Mouse (Mus musculus): ENCODE results near the gene Gm9903. TPM values are rescaled to one million over a fixed set of nuclear protein-coding genes. Genes with fewer than 3 reads are reported as not detected.

The Gm9903 gene
- polyA plus RNA-seq (2012; ENCODE audit: insufficient read depth, insufficient read length, missing spikeins) = 0.61 TPM in 1 of 2 replicates, not detected in the other

GRCm38 (mm10) chr5:33629301-33629987, at the start of gene Gm9903, which contains the start of gene Fam53a:
Gene Gm9903, plus strand, starts transcription at chr5:33629925.
Gene Fam53a, minus strand, starts transcription at chr5:33629635.
- no peak for TF ChIP-seq POLR2A (IDR thresholded peaks at IDR 0.05; ENCODE audit: borderline replicate concordance, low read depth, low read length)
- no peak for TF ChIP-seq CTCF (IDR thresholded peaks at IDR 0.05; ENCODE audit: low read depth, low read length)
- peak within 1 kb of the TSS; percentile 75 for H3K27ac ChIP-seq (ENCODE audit: insufficient read depth, low read depth, low read length)
- peak within 1 kb of the TSS; percentile 82 for H3K4me3 ChIP-seq (ENCODE audit: insufficient read depth, low read length)
- peaks cover 15% of the 10 kb centered on the region for H3K4me1 ChIP-seq (ENCODE audit: control insufficient read depth, insufficient read depth, low read length)

GRCm38 (mm10) chr5:33580336-33580735, 49.4 kb upstream of the Gm9903 start:
- Histone ChIP-seq H3K4me3 (ENCODE audit: insufficient read depth, low read length) (no peak overlapping the region), H3K27ac (ENCODE audit: insufficient read depth, low read depth, low read length) (no peak overlapping the region), H3K4me1 (ENCODE audit: control insufficient read depth, insufficient read depth, low read length) (no peaks in the 10 kb centered on the region)
- TF ChIP-seq POLR2A (IDR thresholded peaks at IDR 0.05; ENCODE audit: borderline replicate concordance, low read depth, low read length) (no peak), CTCF (IDR thresholded peaks at IDR 0.05; ENCODE audit: low read depth, low read length) (no peak)

GRCm38 (mm10) chr5:33587498-33588058, 42.1 kb upstream of the Gm9903 start:
- H3K4me1 ChIP-seq (ENCODE audit: control insufficient read depth, insufficient read depth, low read length) = no peaks in the 10 kb centered on the region
- no peak overlapping the region for H3K27ac ChIP-seq (ENCODE audit: insufficient read depth, low read depth, low read length)
- TF ChIP-seq CTCF (IDR thresholded peaks at IDR 0.05; ENCODE audit: low read depth, low read length) = no peak
- TF ChIP-seq POLR2A (IDR thresholded peaks at IDR 0.05; ENCODE audit: borderline replicate concordance, low read depth, low read length) = no peak

GRCm38 (mm10) chr5:33588066-33588465, 41.7 kb upstream of the Gm9903 start:
- no peak for TF ChIP-seq POLR2A (IDR thresholded peaks at IDR 0.05; ENCODE audit: borderline replicate concordance, low read depth, low read length)
- TF ChIP-seq CTCF (IDR thresholded peaks at IDR 0.05; ENCODE audit: low read depth, low read length) = no peak
- Histone ChIP-seq H3K4me1 (ENCODE audit: control insufficient read depth, insufficient read depth, low read length) (no peaks in the 10 kb centered on the region), H3K27ac (ENCODE audit: insufficient read depth, low read depth, low read length) (no peak overlapping the region), H3K4me3 (ENCODE audit: insufficient read depth, low read length) (no peak overlapping the region)

More at GRCm38 (mm10) chr5:33587498-33588058, 42.1 kb upstream of the Gm9903 start:
- no peak overlapping the region for H3K4me3 ChIP-seq (ENCODE audit: insufficient read depth, low read length)

DNA sequence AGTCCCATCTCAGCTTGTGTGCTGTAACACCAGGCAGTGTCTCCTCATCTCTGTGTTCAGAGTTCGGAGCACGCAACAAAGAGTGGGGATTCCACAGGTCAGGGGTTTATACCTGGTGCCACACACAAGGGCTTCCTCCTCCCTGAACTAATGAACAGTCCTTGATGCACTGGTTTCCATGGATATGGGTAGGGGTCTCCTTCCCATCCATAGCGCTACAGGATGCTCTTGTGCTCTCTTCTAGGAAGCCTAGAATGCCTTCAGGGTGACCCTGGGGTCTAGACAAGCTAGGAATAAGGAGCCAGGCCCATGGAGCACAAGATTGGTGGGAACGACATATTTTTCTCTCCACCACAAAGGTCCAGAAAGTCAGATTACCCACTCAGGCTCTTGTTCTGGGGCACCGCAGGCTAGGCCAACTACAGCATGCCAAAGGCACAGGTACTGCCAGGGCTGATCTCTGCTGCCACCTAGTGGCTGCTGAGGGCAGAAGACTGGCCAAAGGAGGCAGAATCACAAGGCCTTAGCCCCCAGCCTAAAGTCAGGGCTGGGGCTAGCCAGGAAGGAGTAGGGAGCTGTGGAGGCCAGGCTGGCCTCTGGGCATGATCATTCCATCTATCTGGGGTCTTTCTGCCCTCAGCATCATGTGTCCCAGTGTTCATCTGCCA, 40.4 kb upstream of the Gm9903 start:
- TF ChIP-seq POLR2A (IDR thresholded peaks at IDR 0.05; ENCODE audit: borderline replicate concordance, low read depth, low read length) = no peak
- peak; percentile 64 for TF ChIP-seq CTCF (IDR thresholded peaks at IDR 0.05; ENCODE audit: low read depth, low read length)
- H3K4me1 ChIP-seq (ENCODE audit: control insufficient read depth, insufficient read depth, low read length) = no peaks in the 10 kb centered on the region
- no peak overlapping the region for H3K27ac ChIP-seq (ENCODE audit: insufficient read depth, low read depth, low read length)
- no peak overlapping the region for H3K4me3 ChIP-seq (ENCODE audit: insufficient read depth, low read length)

GRCm38 (mm10) chr5:33593620-33594019, 36.1 kb upstream of the Gm9903 start:
- no peak overlapping the region for H3K4me3 ChIP-seq (ENCODE audit: insufficient read depth, low read length)
- no peak for TF ChIP-seq CTCF (IDR thresholded peaks at IDR 0.05; ENCODE audit: low read depth, low read length)
- H3K4me1 ChIP-seq (ENCODE audit: control insufficient read depth, insufficient read depth, low read length) = no peaks in the 10 kb centered on the region
- H3K27ac ChIP-seq (ENCODE audit: insufficient read depth, low read depth, low read length) = no peak overlapping the region

DNA sequence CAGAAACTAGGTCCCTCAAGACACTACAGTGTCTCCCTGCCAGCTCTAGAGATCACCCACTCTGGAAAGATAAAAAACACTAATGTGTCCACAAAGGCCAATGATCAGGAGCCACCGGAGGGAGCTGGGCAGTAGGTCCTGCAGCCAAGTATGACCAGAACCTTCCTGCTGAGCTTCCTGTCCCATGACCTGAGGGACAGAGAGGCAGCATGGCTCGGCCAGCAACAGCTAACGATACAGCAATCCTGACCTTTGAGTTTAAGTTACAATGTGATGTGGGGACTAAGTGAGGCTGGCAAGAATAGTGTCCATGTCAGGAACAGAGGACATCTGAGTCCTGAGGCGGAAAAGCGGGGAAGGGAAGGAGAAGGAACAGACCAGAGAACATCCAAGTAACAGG, 24.4 kb upstream of the Gm9903 start:
- Histone ChIP-seq H3K27ac (ENCODE audit: insufficient read depth, low read depth, low read length) (no peak overlapping the region), H3K4me3 (ENCODE audit: insufficient read depth, low read length) (no peak overlapping the region), H3K4me1 (ENCODE audit: control insufficient read depth, insufficient read depth, low read length) (peaks cover 11% of the 10 kb centered on the region)
- TF ChIP-seq CTCF (IDR thresholded peaks at IDR 0.05; ENCODE audit: low read depth, low read length) = no peak
- no peak for TF ChIP-seq POLR2A (IDR thresholded peaks at IDR 0.05; ENCODE audit: borderline replicate concordance, low read depth, low read length)

DNA sequence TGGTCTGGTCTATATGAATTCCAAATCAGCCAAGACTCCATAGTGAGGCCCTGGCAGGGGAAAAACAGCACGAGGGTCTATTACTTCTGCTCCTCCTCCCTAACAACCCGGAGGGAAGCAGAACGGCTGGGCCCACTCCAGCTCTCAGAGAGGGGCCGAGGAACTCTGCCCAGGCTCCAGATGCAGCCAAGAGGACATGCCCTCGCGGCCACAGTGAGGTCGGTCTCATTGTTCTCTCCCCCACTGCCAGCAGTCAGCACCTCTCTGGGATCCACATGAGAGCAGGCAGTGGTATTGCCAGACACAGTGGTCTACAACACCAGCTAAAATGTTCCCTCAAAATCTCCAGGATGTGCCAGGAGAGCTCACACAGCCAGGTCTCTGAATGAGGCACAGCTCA, 23.1 kb upstream of the Gm9903 start:
- TF ChIP-seq CTCF (IDR thresholded peaks at IDR 0.05; ENCODE audit: low read depth, low read length) (no peak), POLR2A (IDR thresholded peaks at IDR 0.05; ENCODE audit: borderline replicate concordance, low read depth, low read length) (no peak)
- H3K4me3 ChIP-seq (ENCODE audit: insufficient read depth, low read length) = no peak overlapping the region
- H3K27ac ChIP-seq (ENCODE audit: insufficient read depth, low read depth, low read length) = no peak overlapping the region
- peaks cover 11% of the 10 kb centered on the region for H3K4me1 ChIP-seq (ENCODE audit: control insufficient read depth, insufficient read depth, low read length)

GRCm38 (mm10) chr5:33607434-33607833, 22.3 kb upstream of the Gm9903 start:
- TF ChIP-seq CTCF (IDR thresholded peaks at IDR 0.05; ENCODE audit: low read depth, low read length) (no peak), POLR2A (IDR thresholded peaks at IDR 0.05; ENCODE audit: borderline replicate concordance, low read depth, low read length) (no peak)
- Histone ChIP-seq H3K4me1 (ENCODE audit: control insufficient read depth, insufficient read depth, low read length) (peaks cover 11% of the 10 kb centered on the region), H3K4me3 (ENCODE audit: insufficient read depth, low read length) (no peak overlapping the region), H3K27ac (ENCODE audit: insufficient read depth, low read depth, low read length) (no peak overlapping the region)

GRCm38 (mm10) chr5:33609226-33609625, 20.5 kb upstream of the Gm9903 start:
- Histone ChIP-seq H3K4me1 (ENCODE audit: control insufficient read depth, insufficient read depth, low read length) (peaks cover 8% of the 10 kb centered on the region), H3K4me3 (ENCODE audit: insufficient read depth, low read length) (no peak overlapping the region), H3K27ac (ENCODE audit: insufficient read depth, low read depth, low read length) (no peak overlapping the region)
- TF ChIP-seq POLR2A (IDR thresholded peaks at IDR 0.05; ENCODE audit: borderline replicate concordance, low read depth, low read length) = no peak
- no peak for TF ChIP-seq CTCF (IDR thresholded peaks at IDR 0.05; ENCODE audit: low read depth, low read length)

Data from bone marrow macrophage, adult 2 months (primary cell).